Mouse (Mus musculus) B cell, adult 2 months (primary cell): ENCODE data around the gene Gm498.

Source experiments
- DNase-seq, 2 experiments: peaks; one replicate each; pipeline ENCODE4 v3.0.0; 2022

The Gm498 gene

GRCm38 (mm10) chr7:143866538-143866937, at the start of gene Gm498:
TSS of gene Gm498 (plus strand) at chr7:143866838.
- no peak for DNase-seq

- DNase-seq = no peak
These were observed 47.4 kb upstream of the Gm498 start for GRCm38 (mm10) chr7:143819201-143819600.

GRCm38 (mm10) chr7:143821241-143821640, 45.4 kb upstream of the Gm498 start:
- no peak for DNase-seq

GRCm38 (mm10) chr7:143822375-143823265, 44.0 kb upstream of the Gm498 start, which contains the start of the genes Nadsyn1 and Dhcr7:
TSS of gene Nadsyn1 (minus strand) at chr7:143822849.
TSS of gene Dhcr7 (plus strand) at chr7:143823145.
- peak; percentile 99 for DNase-seq

- no peak for DNase-seq
These were observed 43.4 kb upstream of the Gm498 start for GRCm38 (mm10) chr7:143823266-143823605.

- DNase-seq = no peak
These were observed 39.7 kb upstream of the Gm498 start for GRCm38 (mm10) chr7:143826985-143827384.

- peak; percentile 91 to 93 for DNase-seq
These were observed 36.9 kb upstream of the Gm498 start for GRCm38 (mm10) chr7:143829504-143830331.

- no peak for DNase-seq
These were observed 36.2 kb upstream of the Gm498 start for GRCm38 (mm10) chr7:143830399-143830798.

GRCm38 (mm10) chr7:143832196-143832595, 34.4 kb upstream of the Gm498 start:
- DNase-seq = no peak

- no peak for DNase-seq
These were observed 34.0 kb upstream of the Gm498 start for GRCm38 (mm10) chr7:143832611-143833010.

- DNase-seq = no peak
These were observed 33.0 kb upstream of the Gm498 start for GRCm38 (mm10) chr7:143833581-143834190.

- no peak for DNase-seq
These were observed 32.3 kb upstream of the Gm498 start for GRCm38 (mm10) chr7:143834316-143834715.

- DNase-seq = no peak
These were observed 31.7 kb upstream of the Gm498 start for GRCm38 (mm10) chr7:143834972-143835371.

- no peak for DNase-seq
These were observed 28.8 kb upstream of the Gm498 start for GRCm38 (mm10) chr7:143837705-143838358.

- no peak for DNase-seq
These were observed 26.5 kb upstream of the Gm498 start for GRCm38 (mm10) chr7:143840121-143840520.

GRCm38 (mm10) chr7:143841301-143841700, 25.3 kb upstream of the Gm498 start:
- DNase-seq = no peak

- DNase-seq = no peak
These were observed 18.4 kb upstream of the Gm498 start for GRCm38 (mm10) chr7:143848127-143848767.

- no peak for DNase-seq
These were observed 17.7 kb upstream of the Gm498 start for GRCm38 (mm10) chr7:143848768-143849482.

GRCm38 (mm10) chr7:143868874-143869273, 2.2 kb downstream of the Gm498 start:
- DNase-seq = no peak

GRCm38 (mm10) chr7:143883717-143884116, 17.1 kb downstream of the Gm498 start:
- no peak for DNase-seq

GRCm38 (mm10) chr7:143891146-143891545, 24.5 kb downstream of the Gm498 start:
- DNase-seq = no peak

GRCm38 (mm10) chr7:143892361-143892760, 25.7 kb downstream of the Gm498 start:
- DNase-seq = no peak
